Mouse (Mus musculus): ENCODE measurements around the gene Zfhx3. TPM values are rescaled to one million over a fixed set of nuclear protein-coding genes. Genes with fewer than 3 reads are reported as not detected.

Zfhx3 gene
- total RNA-seq, 2 experiments from 2014 or later = 2.1 to 10.9 TPM

DNA sequence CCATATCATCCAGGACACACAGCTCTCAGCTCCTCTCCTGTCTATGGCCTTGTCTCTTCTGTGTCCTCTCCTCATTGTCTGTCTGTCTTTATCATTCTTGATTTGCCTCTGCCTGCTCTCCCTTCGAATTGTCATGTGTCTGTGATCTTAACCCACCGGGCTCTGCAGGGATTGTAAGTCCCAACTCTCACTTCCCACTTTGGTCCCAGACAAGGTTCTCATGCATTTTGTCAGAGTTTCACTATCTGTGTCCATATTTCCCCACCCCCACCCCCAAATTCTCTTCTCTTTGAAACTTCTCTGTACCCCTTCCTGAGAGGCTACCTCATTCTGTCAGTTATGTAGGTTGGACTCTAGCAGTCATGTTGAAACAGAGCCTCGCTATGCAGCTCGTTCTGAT, 579.6 kb downstream of the Zfhx3 start:
- peak; percentile 60 for ATAC-seq (ENCODE audit: poor library complexity, severe bottlenecking)

DNA sequence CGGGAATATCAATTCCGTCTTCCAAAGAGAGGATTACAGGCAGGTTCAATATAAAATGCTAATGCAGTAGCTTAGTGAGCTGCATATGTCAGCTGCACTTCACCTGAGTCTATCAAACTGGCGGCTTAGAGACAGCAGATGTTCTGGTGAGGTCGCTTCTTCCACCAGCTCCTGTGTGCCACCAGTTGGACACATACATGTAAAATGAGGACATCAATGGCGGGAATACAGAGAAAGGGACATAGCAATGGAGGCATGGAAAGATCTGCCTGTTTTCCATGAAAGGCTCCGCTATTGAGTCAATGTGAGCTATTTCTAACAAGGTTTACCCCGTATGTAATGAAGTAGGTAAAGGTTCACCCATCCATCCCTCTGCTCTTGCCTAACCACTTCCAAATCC, 587.0 kb downstream of the Zfhx3 start:
- no peak for ATAC-seq (ENCODE audit: poor library complexity, severe bottlenecking)

DNA sequence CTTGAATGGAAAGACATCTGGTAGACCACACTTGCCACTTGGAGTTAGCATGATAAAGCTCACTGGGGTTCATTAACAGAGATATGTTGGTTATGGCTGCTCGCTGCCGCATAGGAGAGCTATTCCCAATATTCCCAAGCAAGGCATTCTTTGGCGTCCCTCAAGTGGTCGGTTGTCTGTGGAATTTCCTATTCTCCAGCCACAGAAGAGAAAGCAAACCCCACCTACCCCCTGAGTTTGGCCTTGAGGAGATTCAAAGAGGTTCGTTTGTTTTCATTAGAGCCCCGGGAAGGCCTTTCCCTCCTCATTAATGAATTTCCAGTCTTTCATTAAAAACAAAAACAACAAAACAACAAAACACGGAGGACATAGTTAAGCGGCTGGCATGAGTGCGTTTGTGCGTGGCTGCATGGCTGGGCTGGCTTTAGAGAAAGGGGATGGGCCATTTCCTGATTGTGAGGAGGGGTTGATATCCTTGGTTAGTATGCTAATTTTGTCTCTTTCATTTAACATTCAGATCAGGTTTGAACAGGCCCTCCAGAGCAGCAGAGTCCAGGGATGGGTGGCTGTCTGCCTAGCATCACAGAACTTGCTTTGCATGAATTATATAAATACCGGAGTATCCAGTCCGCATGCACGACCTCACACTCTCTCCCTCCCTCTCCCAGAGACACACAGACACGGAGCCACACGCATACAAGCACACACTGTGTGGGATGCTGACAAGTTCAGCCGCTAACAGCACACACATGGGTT, 592.9 kb downstream of the Zfhx3 start:
- ATAC-seq (ENCODE audit: poor library complexity, severe bottlenecking) = no peak

DNA sequence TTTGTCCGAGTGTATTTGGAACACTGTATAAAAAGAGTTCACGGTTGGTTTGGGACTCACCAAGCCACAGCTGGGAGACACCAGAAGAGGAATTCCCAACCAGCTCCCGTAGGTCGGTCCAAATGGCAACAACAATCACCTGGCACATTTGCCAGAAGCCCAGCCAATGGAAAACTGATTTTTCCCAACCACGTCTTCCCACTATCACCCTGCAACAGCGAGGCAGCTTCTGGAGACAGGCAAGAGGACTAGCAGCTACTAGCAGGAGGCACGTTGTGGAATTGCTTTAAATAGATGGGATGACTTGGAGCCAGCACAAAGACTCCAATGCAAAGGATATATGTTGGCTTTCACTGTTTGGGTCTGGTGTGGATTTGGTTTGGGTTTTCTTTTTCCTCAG, 593.7 kb downstream of the Zfhx3 start:
- no peak for ATAC-seq (ENCODE audit: poor library complexity, severe bottlenecking)

DNA sequence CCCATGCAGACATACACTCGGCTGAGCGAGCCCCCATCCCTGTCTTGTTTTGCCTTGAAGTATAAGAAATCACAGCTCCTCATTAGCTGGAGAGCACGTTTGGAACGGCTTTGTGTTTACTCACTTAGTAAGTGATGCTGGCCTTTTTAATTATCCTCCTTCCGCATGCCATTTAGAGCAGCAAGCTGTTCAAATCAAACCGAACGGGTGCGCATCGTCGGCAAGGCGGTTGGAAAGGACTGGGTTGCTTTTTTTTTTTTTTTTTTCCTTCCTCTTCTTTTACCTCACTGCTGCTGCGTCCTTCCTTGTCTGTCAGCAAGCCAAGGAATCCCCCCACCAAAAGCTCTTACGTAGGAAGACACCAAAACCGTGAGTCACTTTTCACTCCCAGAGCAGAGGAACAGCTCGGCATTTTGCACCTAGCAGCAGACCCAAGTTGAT, 594.5 kb downstream of the Zfhx3 start:
- no peak for ATAC-seq (ENCODE audit: poor library complexity, severe bottlenecking)

DNA sequence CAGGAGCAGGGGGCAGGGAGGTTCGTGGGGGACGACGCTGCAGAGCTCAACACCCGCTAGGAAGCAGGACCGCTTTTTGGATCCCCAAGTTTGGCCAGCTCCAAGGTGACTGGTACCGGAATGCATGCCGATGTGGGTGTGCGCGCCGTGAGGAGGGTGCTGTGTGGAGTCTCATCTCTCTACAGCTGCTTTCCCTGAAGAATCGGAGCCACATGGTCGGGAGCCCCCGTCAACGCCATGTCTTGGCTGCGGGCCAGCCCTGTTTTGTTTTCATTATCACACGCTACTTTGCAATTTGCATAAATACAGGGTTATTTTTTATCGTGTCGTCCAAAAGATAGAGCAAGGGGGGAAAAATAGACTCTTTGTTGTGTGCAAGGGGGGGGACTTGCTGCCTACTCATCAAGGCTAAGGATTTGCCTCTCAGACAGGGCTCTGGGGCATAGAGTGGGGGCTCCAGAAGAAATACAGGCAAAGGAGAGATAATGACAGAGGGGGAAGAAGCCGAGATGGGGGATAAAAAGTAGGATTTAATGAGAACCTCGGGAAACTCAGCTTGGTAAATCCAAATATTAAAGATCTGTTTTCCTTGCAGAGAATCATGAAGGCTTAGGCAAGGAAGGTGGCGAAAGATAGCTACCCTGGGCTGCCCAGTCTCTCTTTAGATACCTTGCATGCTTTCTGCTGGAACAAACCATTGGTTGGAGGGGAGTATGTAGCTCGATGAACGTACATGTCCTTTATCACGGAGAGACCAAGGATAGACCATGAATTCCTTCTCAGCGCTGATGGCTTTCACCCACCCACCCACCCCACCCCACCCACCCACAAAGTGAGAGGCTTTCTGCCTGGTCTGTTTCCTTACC, 595.5 kb downstream of the Zfhx3 start:
- ATAC-seq (ENCODE audit: poor library complexity, severe bottlenecking) = no peak

DNA sequence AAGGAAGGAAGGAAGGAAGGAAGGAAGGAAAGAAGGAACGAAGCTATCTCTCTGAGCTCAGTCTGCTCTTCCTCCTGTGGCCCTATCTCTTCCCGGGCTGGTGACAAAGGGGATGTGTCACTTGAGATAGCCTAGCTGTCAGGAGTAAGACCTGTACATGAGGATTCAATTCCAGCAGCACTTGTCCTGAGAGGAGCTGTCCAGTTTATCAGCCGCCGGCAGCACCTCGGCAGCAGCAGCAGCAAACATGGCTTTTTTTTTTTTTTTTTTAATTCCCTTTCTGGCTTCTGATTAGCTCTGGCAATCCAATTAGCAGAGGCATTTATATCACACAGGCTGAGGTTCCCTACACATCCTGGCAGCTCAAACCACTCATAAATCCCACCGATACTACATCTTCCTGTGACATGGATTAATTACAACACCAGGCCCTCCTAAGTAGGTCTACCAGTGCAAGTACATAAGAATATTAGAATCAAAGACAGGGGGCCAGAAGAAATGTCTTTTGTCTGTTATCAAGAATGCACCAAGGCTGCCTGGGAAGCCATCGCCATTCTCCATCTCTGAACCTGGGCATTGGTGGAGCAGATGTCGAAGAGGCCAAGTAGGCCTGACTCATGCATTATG, 596.6 kb downstream of the Zfhx3 start:
- no peak for ATAC-seq (ENCODE audit: poor library complexity, severe bottlenecking)

DNA sequence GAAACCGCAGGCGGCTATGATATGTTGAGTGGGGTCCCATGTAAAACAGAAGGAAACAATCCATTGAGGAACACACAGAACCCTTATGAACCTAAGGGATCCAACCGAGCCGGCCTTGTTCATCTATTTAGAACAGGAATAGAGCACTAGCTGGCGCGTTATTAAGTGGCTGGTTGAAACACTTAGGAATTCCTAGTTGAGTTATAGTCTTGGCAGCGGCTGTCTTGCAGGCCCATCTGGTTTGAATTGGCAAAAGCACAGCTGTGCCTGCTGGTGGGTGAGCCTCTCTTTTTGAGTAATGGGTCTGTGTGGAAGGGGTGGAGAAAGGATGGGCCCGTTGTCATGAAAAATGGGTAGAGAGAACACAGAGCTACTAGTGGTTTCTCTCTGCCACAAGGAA, 610.1 kb downstream of the Zfhx3 start:
- no peak for ATAC-seq (ENCODE audit: poor library complexity, severe bottlenecking)

DNA sequence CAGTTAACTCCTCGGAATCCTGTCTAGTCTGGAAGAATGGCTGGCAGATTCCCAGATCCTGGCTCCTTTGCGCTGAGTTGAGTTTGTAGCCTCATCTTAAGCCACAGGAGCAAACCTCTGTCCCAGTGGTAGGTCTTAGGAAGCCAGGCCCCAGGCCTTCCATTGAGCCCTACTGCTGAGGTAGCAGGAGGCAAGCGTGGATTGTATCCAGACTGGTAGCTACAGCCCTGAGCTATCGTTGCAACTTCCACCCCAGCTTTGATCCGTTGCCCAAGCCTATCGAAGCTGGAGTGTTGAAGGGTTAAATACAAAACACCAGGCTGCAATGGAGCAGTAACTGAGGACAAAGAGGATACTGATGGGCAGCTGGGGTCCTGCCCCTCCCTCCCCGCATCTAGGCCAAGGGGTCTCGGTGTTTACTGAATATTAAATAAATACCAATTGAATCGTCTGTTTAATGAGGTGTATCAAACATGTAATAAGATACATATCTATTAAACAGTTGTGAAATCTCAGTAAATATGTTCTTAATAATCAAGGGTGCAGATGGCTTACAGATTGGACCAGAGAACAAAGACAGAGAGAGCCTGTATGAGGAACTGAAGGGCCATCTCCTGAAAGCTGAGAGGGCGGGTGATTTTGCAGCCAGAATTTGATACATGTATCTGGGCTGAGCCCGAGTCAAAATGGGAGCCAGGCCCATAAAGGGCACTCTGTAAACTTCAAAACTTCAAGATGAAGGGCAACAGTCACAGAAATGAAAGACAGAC, 611.5 kb downstream of the Zfhx3 start:
- no peak for ATAC-seq (ENCODE audit: poor library complexity, severe bottlenecking)

DNA sequence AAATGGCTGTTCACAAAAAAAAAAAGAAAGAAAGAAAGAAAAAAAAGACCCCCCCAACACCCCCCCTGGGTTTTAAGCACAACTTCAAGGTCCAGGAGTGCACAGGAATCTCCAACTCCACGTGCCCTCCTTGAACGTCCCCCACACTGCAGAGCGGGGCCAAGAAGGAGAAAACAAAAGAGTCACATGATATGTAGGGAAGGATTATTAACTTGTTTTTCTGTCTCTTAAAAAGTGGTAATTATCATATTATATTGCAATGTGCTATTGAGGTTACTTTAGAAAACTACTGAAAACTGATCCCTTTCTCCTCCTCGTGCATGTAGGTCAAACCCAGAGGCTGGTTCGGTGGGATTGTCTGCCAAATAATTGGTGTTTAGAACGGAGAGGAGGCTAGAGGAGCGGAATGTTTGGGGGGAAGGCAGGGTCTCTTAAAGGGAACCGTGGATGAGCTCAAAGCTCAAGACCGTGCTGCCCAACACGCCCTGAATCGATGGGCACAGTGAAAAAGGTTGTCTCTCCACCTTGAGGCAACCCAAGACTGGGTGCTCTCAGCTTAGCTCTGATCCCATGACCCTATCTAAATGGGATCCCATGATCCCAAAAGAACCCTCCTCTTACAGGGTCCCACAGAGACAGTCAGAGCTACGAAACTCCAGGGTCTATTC, 612.3 kb downstream of the Zfhx3 start:
- no peak for ATAC-seq (ENCODE audit: poor library complexity, severe bottlenecking)

DNA sequence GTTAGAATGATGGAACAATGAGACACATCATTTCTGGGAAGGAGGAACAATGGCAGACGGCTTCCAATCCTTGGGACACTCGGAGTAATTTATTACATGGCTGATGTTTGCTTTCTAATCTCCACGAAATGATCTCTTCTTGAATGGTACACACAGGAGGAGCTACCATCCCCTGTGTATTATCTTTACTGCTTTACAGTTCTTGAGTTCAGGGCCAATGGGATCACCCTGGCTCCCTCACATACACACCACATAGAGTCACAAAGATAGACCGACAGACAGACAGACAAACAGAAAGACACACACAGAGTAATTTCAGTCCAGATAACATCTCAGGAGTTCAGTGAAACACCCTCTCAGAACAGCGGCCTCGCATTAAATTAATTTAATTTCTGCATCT, 621.0 kb downstream of the Zfhx3 start:
- ATAC-seq (ENCODE audit: poor library complexity, severe bottlenecking) = no peak

DNA sequence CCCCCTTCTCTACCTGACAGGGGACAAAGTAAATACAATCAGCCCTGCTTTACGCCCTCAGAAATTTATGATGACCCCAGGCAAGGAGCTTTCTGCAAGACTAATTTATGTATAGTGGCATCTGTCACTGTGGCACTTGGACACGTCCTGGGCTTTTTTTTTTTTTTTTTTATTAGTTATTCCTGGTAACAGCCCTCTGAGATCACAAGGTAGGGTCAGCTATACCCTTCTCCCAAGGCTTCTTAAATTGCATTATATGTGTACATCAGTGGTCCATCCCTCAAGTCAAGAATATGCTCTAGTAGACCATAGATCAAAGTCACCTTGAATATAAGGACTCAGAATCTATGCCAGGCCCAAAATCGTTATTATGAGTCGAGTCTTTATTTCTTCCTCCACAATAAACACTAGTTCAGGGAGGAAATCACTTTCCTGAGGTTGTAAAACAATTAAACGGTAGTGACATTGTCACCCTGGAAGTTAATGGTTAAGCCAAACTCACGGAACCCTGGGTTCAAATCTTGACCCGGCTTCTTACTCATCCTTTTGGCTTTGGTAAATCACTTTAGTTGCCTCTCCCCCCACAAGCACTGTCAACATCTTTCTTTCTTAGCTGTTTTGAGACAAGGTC, 621.6 kb downstream of the Zfhx3 start:
- ATAC-seq (ENCODE audit: poor library complexity, severe bottlenecking) = no peak

DNA sequence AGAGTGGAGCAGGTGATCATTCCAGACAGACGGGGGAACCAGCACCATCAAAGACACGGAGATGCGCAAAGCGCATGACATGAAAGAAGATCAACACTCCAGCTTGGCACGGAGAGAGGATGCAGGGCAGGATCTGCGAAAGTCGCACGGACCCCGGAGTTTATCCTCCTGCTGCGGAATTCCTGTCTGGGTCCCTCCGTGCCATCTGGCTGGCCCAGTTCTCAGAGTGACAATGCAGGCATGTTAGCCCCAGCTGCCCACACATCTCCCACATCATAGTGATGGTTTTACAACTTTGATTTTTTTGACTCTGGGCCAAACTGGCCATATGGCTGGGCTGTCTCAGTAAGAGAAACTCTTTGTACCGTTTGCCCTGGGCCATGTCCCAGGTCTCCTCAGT, 623.6 kb downstream of the Zfhx3 start:
- ATAC-seq (ENCODE audit: poor library complexity, severe bottlenecking) = no peak

DNA sequence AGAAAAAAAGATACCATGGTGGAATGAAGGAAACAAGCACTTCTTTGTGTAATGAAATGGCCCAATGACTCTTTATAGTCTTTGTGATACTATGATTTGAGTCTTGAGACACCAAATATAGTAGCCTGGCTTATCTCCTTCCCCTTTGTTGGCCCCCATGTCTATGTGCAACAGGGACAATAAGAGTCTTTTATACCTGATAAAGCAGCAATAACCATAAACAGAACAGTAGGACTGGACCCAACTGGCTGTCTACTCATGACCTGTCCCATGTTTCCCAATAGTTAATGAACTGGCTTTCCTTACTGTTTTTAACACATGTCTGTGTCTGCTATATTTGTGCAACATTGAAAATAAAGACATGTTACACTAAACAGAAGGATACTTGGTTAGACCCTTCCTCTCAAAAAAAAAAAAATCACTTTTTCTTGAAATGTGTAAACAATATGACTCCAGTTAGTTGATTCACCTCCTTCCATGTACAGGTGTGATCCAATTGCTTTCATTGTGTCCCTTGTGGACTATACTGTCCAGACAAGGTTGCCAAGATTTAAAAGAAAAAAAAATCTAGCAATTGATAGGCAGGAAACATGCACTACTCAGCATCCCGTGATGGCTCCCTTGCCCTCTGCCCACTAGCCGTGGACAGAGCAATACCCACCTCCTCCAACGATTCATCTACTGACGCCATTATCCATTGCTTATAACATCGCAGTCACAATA, 631.0 kb downstream of the Zfhx3 start:
- no peak for ATAC-seq (ENCODE audit: poor library complexity, severe bottlenecking)

DNA sequence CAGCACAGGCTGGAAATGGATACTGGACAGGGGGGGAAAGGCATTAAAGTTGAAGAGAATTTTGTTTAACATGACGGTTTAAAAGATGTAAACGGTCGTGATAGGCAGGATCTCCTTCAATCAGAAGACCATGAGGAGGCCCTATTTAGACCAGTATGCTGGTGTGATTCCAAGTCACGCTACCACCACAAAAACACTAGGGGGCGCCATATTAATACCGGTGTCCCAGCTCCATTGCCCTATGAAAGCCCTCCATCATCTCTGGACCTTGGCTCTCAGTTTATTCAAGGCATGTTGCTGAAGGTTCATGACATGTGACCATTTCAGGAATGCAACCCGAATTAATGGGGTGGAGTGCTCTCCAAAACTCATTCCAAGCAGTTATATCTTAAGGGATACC, 631.7 kb downstream of the Zfhx3 start:
- peak; percentile 95 for ATAC-seq (ENCODE audit: poor library complexity, severe bottlenecking)

DNA sequence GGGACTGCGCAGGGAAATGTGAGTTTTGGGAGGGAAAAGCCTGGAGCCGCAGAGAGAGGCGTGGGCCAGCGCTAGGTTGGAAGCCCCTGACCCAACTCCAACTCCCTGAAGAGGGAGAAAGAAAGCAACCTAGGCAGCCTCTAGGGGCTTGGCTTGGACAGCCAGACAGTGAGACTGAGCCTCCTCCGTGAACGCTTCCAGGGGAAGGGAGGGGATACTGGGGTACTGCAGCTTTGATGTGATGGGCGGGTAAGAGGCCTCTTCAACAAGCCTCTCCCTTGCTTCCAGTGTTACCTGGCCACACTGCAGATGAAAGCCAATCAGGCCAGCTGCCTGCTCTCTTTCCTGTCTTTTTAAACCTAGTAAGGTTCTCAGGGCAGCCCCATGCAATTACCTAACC, 635.1 kb downstream of the Zfhx3 start:
- no peak for ATAC-seq (ENCODE audit: poor library complexity, severe bottlenecking)

DNA sequence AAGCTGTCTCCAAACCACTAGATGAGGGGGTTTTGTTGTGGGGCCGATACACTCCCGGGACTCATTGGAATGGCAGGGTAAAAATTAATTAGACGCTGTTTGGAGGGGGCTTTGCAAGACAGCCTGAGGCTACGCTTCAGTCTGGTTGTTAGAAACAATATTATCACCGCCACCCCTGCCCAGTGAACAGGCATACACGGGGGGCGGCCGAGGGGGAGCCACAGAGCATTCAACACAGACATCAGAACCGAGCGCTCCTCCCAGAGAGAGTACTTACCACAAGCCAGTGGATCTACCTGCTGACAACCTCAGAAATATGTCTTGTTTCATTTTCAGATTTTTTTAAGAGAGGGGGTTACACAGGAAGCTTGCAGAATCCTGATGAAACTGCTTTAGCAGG, 635.9 kb downstream of the Zfhx3 start:
- ATAC-seq (ENCODE audit: poor library complexity, severe bottlenecking) = no peak

DNA sequence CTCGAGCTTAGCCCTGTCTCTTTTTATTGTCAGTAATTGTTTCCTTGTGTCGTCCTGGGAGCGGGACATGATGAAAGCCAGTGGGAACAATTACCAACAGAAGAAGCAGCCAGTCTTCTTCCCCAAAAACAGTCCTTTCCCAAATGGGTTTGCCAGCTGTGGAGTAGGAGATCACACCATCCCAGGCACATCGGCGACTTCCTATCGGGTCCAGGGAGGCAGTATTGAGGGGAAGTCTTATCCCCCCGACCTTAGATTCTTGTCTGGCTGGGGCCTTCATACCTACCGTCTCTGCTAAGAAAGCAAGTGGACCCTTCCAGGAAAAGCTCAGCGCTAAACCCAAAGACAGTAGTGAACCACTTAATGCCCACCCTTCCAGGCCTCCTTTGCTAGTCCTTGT, 637.4 kb downstream of the Zfhx3 start:
- ATAC-seq (ENCODE audit: poor library complexity, severe bottlenecking) = no peak

DNA sequence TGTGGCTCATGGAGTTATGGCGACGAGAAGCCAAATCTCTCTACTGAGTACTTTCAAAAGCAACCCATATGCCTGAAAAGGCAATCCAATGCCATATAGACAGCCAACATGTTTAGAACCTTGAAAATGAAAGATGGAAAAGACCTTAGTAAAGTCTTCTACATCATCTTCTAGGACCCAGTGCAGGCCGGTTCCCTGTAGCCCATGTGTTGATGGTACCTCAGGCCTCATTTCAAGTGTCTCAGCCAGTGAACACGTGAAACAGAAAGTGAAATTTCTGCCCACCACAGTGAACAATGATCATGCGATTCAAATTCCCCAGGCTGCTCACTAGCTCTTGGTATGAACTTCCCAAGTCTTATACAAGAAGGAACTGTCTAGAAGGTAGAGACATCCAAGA, 637.9 kb downstream of the Zfhx3 start:
- no peak for ATAC-seq (ENCODE audit: poor library complexity, severe bottlenecking)

Measured in megakaryocyte, adult 5-6 weeks (primary cell).